Mouse (Mus musculus): ENCODE measurements around the gene C1rb.
"Not testable (repeated sequence)": the region's sequence is repeated elsewhere in the genome, so short reads cannot be mapped to it uniquely, and the experiment has no call there.

The C1rb gene

DNA sequence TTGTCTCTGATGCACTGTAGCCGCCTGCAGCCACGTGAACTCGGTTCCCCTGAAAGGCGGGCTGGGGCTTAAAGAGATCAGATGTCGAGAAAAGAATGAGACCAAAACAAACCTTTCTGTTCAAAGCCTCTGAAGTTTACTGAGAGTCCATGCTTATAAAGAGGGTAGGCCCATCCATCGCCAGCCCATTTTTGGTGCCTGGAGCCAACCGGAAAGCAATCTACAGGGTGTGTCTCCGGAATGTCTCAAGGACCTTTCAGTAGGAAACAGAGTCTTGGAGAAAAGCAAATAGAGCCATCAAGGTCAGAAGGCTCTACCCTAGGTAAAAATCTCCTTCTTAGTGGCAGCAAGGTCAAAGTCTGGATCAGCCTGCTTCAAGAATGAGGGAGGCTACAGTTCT is 23.0 kb downstream of the C1rb start:
- DNase-seq (ENCODE audit: low read depth, low spot score): no peak

DNA sequence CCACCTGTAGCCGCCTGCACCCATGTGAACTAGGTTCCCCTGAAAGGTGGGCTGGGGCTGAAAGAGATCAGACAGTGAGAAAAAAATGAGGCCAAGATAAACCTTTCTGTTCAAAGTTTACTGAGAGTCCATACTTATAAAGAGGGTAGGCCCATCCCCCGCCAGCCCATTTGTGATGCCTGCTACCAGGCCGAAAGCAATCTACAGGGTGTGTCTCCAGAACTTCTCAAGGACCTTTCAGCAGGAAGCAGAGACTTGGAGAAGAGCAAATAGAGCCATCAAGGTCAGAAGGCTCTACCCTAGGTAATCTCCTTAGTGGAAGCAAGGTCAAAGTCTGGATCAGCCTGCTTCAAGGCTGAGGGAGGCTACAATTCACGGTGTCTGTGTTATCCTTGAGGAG is 31.9 kb downstream of the C1rb start:
- no peak for DNase-seq (ENCODE audit: low read depth, low spot score)

GRCm38 (mm10) chr6:124625612-124626011 is 55.5 kb downstream of the C1rb start:
- DNase-seq (ENCODE audit: low read depth, low spot score): no peak

GRCm38 (mm10) chr6:124626184-124626583 is 56.1 kb downstream of the C1rb start:
- DNase-seq (ENCODE audit: low read depth, low spot score): not testable (repeated sequence)

DNA sequence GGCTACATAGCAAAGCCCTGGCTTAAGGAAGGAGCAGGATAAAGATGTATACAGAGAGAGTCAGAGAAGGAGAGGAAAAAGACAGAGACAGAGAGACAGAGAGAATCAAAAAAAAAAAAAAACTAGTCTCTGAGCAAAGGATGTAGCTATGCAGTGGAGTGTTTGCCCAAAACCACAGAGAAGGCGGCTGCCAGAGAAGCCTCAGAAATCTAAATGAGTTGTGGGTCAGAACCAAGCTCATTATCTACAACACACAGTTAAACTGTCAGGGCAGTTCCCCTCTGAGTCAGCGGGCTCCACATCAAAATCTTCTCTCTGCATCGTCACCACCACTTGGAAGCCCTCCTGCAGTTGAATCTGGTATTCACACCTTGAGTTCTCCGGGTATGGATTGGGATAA is 60.7 kb downstream of the C1rb start:
- DNase-seq (ENCODE audit: low read depth, low spot score): no peak

All from retina, adult 2 months (tissue).